Mouse (Mus musculus) adrenal gland, adult 8-10 months (tissue): ENCODE measurements around the gene Med8. TPM values are rescaled to one million over a fixed set of nuclear protein-coding genes. Genes with fewer than 3 reads are reported as not detected.

Experiments
- total RNA-seq, 4 experiments: library from RNA; stranded (reverse); gene quantifications; 2 replicates each; pipeline ENCODE4 v1.2.4; 2022

Med8 gene
- total RNA-seq, 4 experiments from 2014 or later = 61.3 to 67.6 (median 66.8) TPM

Other genes starting within 250 kb of the Med8 start
- 10 to 100 TPM; 39.7 to 56.1 (median 49.7) TPM for gene Kdm4a, start 229.3 kb upstream of the Med8 start, total RNA-seq
- gene Ptprf, start 117.9 kb upstream of the Med8 start, total RNA-seq = 10 to 100 TPM; 49.6 to 81.8 (median 63.1) TPM
- 10 to 100 TPM; 22.4 to 45.1 (median 31.7) TPM for gene Szt2, start 64 bp upstream of the Med8 start, total RNA-seq
- 100 to 1,000 TPM in 2 of 4 experiments, 10 to 100 TPM in 2; 73.8 to 108 (median 99.3) TPM for gene Elovl1, start 18.8 kb downstream of the Med8 start, total RNA-seq
- 1 to 10 TPM; 2.7 to 4.8 (median 3.8) TPM for gene Cdc20, start 28.0 kb downstream of the Med8 start, total RNA-seq
- under 1 TPM in 1 of 4 experiments, not detected in 3; 0.15 TPM for gene Mpl, start 48.2 kb downstream of the Med8 start, total RNA-seq
- 10 to 100 TPM; 30.0 to 53.6 (median 45.1) TPM for gene Tie1, start 80.7 kb downstream of the Med8 start, total RNA-seq
- gene 2610528J11Rik, start 117.7 kb downstream of the Med8 start, total RNA-seq = not detected
- not detected for gene Tmem125, start 134.7 kb downstream of the Med8 start, total RNA-seq
- under 1 TPM in 2 of 4 experiments, not detected in 2; 0.06 to 0.22 TPM for gene Cfap57, start 211.4 kb downstream of the Med8 start, total RNA-seq
- 10 to 100 TPM; 69.8 to 83.0 (median 76.6) TPM for gene Ebna1bp2, start 211.5 kb downstream of the Med8 start, total RNA-seq
- gene Olfr62, start 249.6 kb downstream of the Med8 start, total RNA-seq = not detected